Mouse (Mus musculus): ENCODE measurements at regions not wholly inside any gene's neighbourhood (a gene's known extent, or its start where the extent isn't known, plus 50 kb on each side); places are given as distances from the start of the nearest gene placed in this dataset.

GRCm38 (mm10) chr1:35551503-35551902, 516.7 kb upstream of the Hs6st1 start:
- no peaks in the 10 kb centered on the region for H3K27me3 ChIP-seq (ENCODE audit: low read depth, poor library complexity, severe bottlenecking)
- no peaks in the 10 kb centered on the region for H3K36me3 ChIP-seq
- no peak overlapping the region for H3K27ac ChIP-seq (replicated peaks)
- no peaks in the 10 kb centered on the region for H3K9me3 ChIP-seq (replicated peaks)
- WGBS: 79% methylated on average over 1 of the region's 1 CpGs
- no peaks in the 10 kb centered on the region for H3K4me1 ChIP-seq
- DNase-seq (ENCODE audit: low spot score): no peak
- no peak overlapping the region for H3K4me3 ChIP-seq

GRCm38 (mm10) chr1:35562786-35563185, 505.4 kb upstream of the Hs6st1 start:
- Histone ChIP-seq H3K27ac (replicated peaks) (no peak overlapping the region), H3K9me3 (replicated peaks) (peaks cover 13% of the 10 kb centered on the region), H3K36me3 (no peaks in the 10 kb centered on the region), H3K27me3 (ENCODE audit: low read depth, poor library complexity, severe bottlenecking) (no peaks in the 10 kb centered on the region), H3K4me3 (no peak overlapping the region), H3K4me1 (peaks cover 3% of the 10 kb centered on the region; the same call in 1 of the 2 replicates)
- DNase-seq (ENCODE audit: low spot score): no peak
- 92% methylated on average over 4 of the region's 4 CpGs for WGBS

- H3K4me1 ChIP-seq: no peaks in the 10 kb centered on the region
- 86% methylated on average over 1 of the region's 1 CpGs for WGBS
- no peaks in the 10 kb centered on the region for H3K36me3 ChIP-seq
- H3K27me3 ChIP-seq (ENCODE audit: low read depth, poor library complexity, severe bottlenecking): no peaks in the 10 kb centered on the region
- no peak for DNase-seq (ENCODE audit: low spot score)
- no peak overlapping the region for H3K4me3 ChIP-seq
- no peak overlapping the region for H3K27ac ChIP-seq (replicated peaks)
- no peaks in the 10 kb centered on the region; the same call in 1 of the 2 replicates for H3K9me3 ChIP-seq (replicated peaks)
Observed at GRCm38 (mm10) chr1:35575203-35575602, 493.0 kb upstream of the Hs6st1 start.

GRCm38 (mm10) chr1:35579392-35579791, 488.8 kb upstream of the Hs6st1 start:
- H3K4me3 ChIP-seq: no peak overlapping the region
- no peak for DNase-seq (ENCODE audit: low spot score)
- H3K36me3 ChIP-seq: no peaks in the 10 kb centered on the region
- H3K27ac ChIP-seq (replicated peaks): no peak overlapping the region
- WGBS: 76% methylated on average over 3 of the region's 3 CpGs
- no peaks in the 10 kb centered on the region for H3K27me3 ChIP-seq (ENCODE audit: low read depth, poor library complexity, severe bottlenecking)
- H3K4me1 ChIP-seq: no peaks in the 10 kb centered on the region
- no peaks in the 10 kb centered on the region; the same call in 1 of the 2 replicates for H3K9me3 ChIP-seq (replicated peaks)

- Histone ChIP-seq H3K36me3 (no peaks in the 10 kb centered on the region), H3K27me3 (ENCODE audit: low read depth, poor library complexity, severe bottlenecking) (no peaks in the 10 kb centered on the region), H3K27ac (replicated peaks) (no peak overlapping the region), H3K4me3 (no peak overlapping the region), H3K4me1 (no peaks in the 10 kb centered on the region), H3K9me3 (replicated peaks) (no peaks in the 10 kb centered on the region; the same call in 1 of the 2 replicates)
- no peak for DNase-seq (ENCODE audit: low spot score)
- 83% methylated on average over 4 of the region's 4 CpGs for WGBS
Observed at GRCm38 (mm10) chr1:35579992-35580391, 488.2 kb upstream of the Hs6st1 start.

- Histone ChIP-seq H3K27ac (replicated peaks) (no peak overlapping the region), H3K4me3 (no peak overlapping the region), H3K36me3 (no peaks in the 10 kb centered on the region), H3K4me1 (no peaks in the 10 kb centered on the region), H3K9me3 (replicated peaks) (no peaks in the 10 kb centered on the region; the same call in 1 of the 2 replicates), H3K27me3 (ENCODE audit: low read depth, poor library complexity, severe bottlenecking) (no peaks in the 10 kb centered on the region)
- 82% methylated on average over 3 of the region's 3 CpGs for WGBS
- no peak for DNase-seq (ENCODE audit: low spot score)
Observed at GRCm38 (mm10) chr1:35580474-35580873, 487.7 kb upstream of the Hs6st1 start.

GRCm38 (mm10) chr1:35587900-35588299, 480.3 kb upstream of the Hs6st1 start:
- H3K9me3 ChIP-seq (replicated peaks): no peaks in the 10 kb centered on the region
- no peaks in the 10 kb centered on the region for H3K27me3 ChIP-seq (ENCODE audit: low read depth, poor library complexity, severe bottlenecking)
- DNase-seq (ENCODE audit: low spot score): no peak
- no peak overlapping the region for H3K27ac ChIP-seq (replicated peaks)
- H3K36me3 ChIP-seq: no peaks in the 10 kb centered on the region
- H3K4me3 ChIP-seq: no peak overlapping the region
- peaks cover 6% of the 10 kb centered on the region; the same call in 1 of the 2 replicates for H3K4me1 ChIP-seq
- 89% methylated on average over 2 of the region's 2 CpGs for WGBS

- no peak overlapping the region for H3K27ac ChIP-seq (replicated peaks)
- 81% methylated on average over 3 of the region's 3 CpGs for WGBS
- H3K4me1 ChIP-seq: peaks cover 6% of the 10 kb centered on the region; the same call in 1 of the 2 replicates
- no peaks in the 10 kb centered on the region for H3K36me3 ChIP-seq
- no peak overlapping the region for H3K4me3 ChIP-seq
- no peaks in the 10 kb centered on the region for H3K9me3 ChIP-seq (replicated peaks)
- no peaks in the 10 kb centered on the region for H3K27me3 ChIP-seq (ENCODE audit: low read depth, poor library complexity, severe bottlenecking)
- DNase-seq (ENCODE audit: low spot score): no peak
Observed at GRCm38 (mm10) chr1:35588939-35589338, 479.3 kb upstream of the Hs6st1 start.

- WGBS: 97% methylated on average over 3 of the region's 3 CpGs
- Histone ChIP-seq H3K36me3 (no peaks in the 10 kb centered on the region), H3K9me3 (replicated peaks) (no peaks in the 10 kb centered on the region), H3K4me3 (no peak overlapping the region), H3K27me3 (ENCODE audit: low read depth, poor library complexity, severe bottlenecking) (no peaks in the 10 kb centered on the region), H3K4me1 (no peaks in the 10 kb centered on the region), H3K27ac (replicated peaks) (no peak overlapping the region)
- no peak for DNase-seq (ENCODE audit: low spot score)
Observed at GRCm38 (mm10) chr1:35600847-35601246, 467.4 kb upstream of the Hs6st1 start.

GRCm38 (mm10) chr1:35615131-35615530, 453.1 kb upstream of the Hs6st1 start:
- 89% methylated on average over 3 of the region's 3 CpGs for WGBS
- Histone ChIP-seq H3K27ac (replicated peaks) (no peak overlapping the region), H3K9me3 (replicated peaks) (no peaks in the 10 kb centered on the region), H3K27me3 (ENCODE audit: low read depth, poor library complexity, severe bottlenecking) (no peaks in the 10 kb centered on the region), H3K4me1 (no peaks in the 10 kb centered on the region), H3K4me3 (no peak overlapping the region), H3K36me3 (no peaks in the 10 kb centered on the region)
- DNase-seq (ENCODE audit: low spot score): no peak

GRCm38 (mm10) chr1:35619476-35619875, 448.7 kb upstream of the Hs6st1 start:
- WGBS: 85% methylated on average over 4 of the region's 4 CpGs

GRCm38 (mm10) chr1:35642595-35642994, 425.6 kb upstream of the Hs6st1 start:
- WGBS: 71% methylated on average over 7 of the region's 7 CpGs
- Histone ChIP-seq H3K9me3 (replicated peaks) (no peaks in the 10 kb centered on the region), H3K4me1 (no peaks in the 10 kb centered on the region), H3K27ac (replicated peaks) (no peak overlapping the region), H3K36me3 (no peaks in the 10 kb centered on the region), H3K27me3 (ENCODE audit: low read depth, poor library complexity, severe bottlenecking) (no peaks in the 10 kb centered on the region), H3K4me3 (no peak overlapping the region)
- no peak for DNase-seq (ENCODE audit: low spot score)

More at GRCm38 (mm10) chr1:35619476-35619875, 448.7 kb upstream of the Hs6st1 start:
- DNase-seq (ENCODE audit: low spot score): no peak
- Histone ChIP-seq H3K9me3 (replicated peaks) (no peaks in the 10 kb centered on the region), H3K36me3 (no peaks in the 10 kb centered on the region), H3K4me1 (no peaks in the 10 kb centered on the region), H3K27me3 (ENCODE audit: low read depth, poor library complexity, severe bottlenecking) (no peaks in the 10 kb centered on the region), H3K4me3 (no peak overlapping the region), H3K27ac (replicated peaks) (no peak overlapping the region)

GRCm38 (mm10) chr1:35653119-35653956, 414.9 kb upstream of the Hs6st1 start:
- no peak overlapping the region for H3K4me3 ChIP-seq
- DNase-seq (ENCODE audit: low spot score): no peak
- 79% methylated on average over 13 of the region's 13 CpGs for WGBS
- peaks cover 10% of the 10 kb centered on the region for H3K4me1 ChIP-seq
- H3K27me3 ChIP-seq (ENCODE audit: low read depth, poor library complexity, severe bottlenecking): no peaks in the 10 kb centered on the region
- H3K27ac ChIP-seq (replicated peaks): no peak overlapping the region
- no peaks in the 10 kb centered on the region for H3K36me3 ChIP-seq
- H3K9me3 ChIP-seq (replicated peaks): 0 out of 2 replicates have a peak, but pooled peaks cover 5% of the 10 kb centered on the region
